Mouse (Mus musculus) MEL (cell line): ENCODE measurements around the gene Col23a1.
A peak's percentile ranks its signal among the peaks of the same experiment; 100 is the strongest.

Experiments used
- CTCF ChIP-seq, 3 experiments: IDR thresholded peaks in 2 of 3; conservative IDR thresholded peaks in 1 of 3; 2 replicates each; pipeline ENCODE4 v1.5.1; 2011 to 2012; ENCODE audit warnings: low read length in 3 of 3, low read depth in 2 of 3, mild to moderate bottlenecking in 2 of 3, improper control_type of control experiment in 1 of 3, inconsistent platforms in 1 of 3, mixed read lengths in 1 of 3, moderate library complexity in 1 of 3; ENCODE audit not compliant: control insufficient read depth in 1 of 3, insufficient read depth in 1 of 3, poor library complexity in 1 of 3, severe bottlenecking in 1 of 3
- E2F4 ChIP-seq: IDR thresholded peaks from 2 replicates; pipeline ENCODE4 v1.6.1; 2011; ENCODE audit warnings: low read depth, low read length, improper control_type of control experiment, borderline replicate concordance
- ETS1 ChIP-seq: IDR thresholded peaks from 2 replicates; pipeline ENCODE4 v1.6.1; 2012; ENCODE audit warnings: low read depth, mild to moderate bottlenecking, inconsistent platforms, low read length, improper control_type of control experiment, moderate library complexity
- GATA1 ChIP-seq: IDR thresholded peaks from 2 replicates; pipeline ENCODE4 v1.6.1; 2011; ENCODE audit warnings: low read depth, low read length, improper control_type of control experiment
- MEF2A ChIP-seq: IDR thresholded peaks from 2 replicates; pipeline ENCODE4 v1.6.1; 2014; ENCODE audit warnings: low read depth, mild to moderate bottlenecking, inconsistent platforms, low read length, improper control_type of control experiment; ENCODE audit not compliant: poor library complexity, insufficient replicate concordance, severe bottlenecking; ENCODE audit errors: extremely low read depth
- MXI1 ChIP-seq: IDR thresholded peaks from 2 replicates; pipeline ENCODE4 v1.6.1; 2011; ENCODE audit warnings: mild to moderate bottlenecking, low read depth, low read length, improper control_type of control experiment
- POLR2A ChIP-seq, 2 experiments: IDR thresholded peaks; 2 replicates each; pipeline ENCODE4 v1.6.1; 2011 to 2012; ENCODE audit warnings: low read length in 2 of 2, mild to moderate bottlenecking in 2 of 2, control low read depth in 1 of 2, improper control_type of control experiment in 1 of 2, low read depth in 1 of 2, moderate library complexity in 1 of 2; ENCODE audit not compliant: control insufficient read depth in 1 of 2, insufficient read depth in 1 of 2, poor library complexity in 1 of 2
- RAD21 ChIP-seq: IDR thresholded peaks from 2 replicates; pipeline ENCODE4 v1.6.1; 2011; ENCODE audit warnings: mild to moderate bottlenecking, low read depth, low read length, improper control_type of control experiment
- SMC3 ChIP-seq: IDR thresholded peaks from 2 replicates; pipeline ENCODE4 v1.6.1; 2011; ENCODE audit warnings: low read depth, low read length, improper control_type of control experiment
- TAL1 ChIP-seq: IDR thresholded peaks from 2 replicates; pipeline ENCODE4 v1.6.1; 2012; ENCODE audit warnings: mild to moderate bottlenecking, inconsistent platforms, low read length, moderate library complexity, mixed read lengths
- TBP ChIP-seq: IDR thresholded peaks from 2 replicates; pipeline ENCODE4 v1.8.0; 2011; ENCODE audit warnings: low read depth, low read length, improper control_type of control experiment
- ZC3H11A ChIP-seq: IDR thresholded peaks from 2 replicates; pipeline ENCODE4 v1.6.1; 2012; ENCODE audit warnings: low read depth, mild to moderate bottlenecking, inconsistent platforms, low read length, improper control_type of control experiment

DNA sequence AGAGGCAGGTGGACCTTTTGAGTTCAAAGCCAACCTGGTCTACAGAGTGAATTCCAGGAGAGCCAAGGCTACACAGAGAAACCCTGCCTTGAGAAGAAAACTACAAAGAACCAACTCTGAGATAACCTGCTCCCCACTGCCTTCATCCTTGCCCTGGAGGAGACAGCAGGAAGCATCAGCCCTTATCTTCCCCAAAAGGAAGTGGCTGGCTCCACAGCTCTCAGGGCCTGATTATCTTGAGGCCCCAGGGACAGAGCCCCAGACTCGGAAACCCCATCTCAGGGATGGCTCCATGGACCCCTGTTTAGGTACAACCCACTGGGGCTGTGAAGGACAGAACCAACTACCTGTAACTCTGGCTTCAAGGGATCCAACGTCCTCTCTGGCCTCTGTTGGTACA, 254.7 kb downstream of the Col23a1 start:
- TF ChIP-seq TBP (peak; percentile 81), ZC3H11A (no peak), TAL1 (peak; percentile 94), ETS1 (peak; percentile 80), CTCF (IDR thresholded peaks at IDR 0.05 in 2 of 3, conservative IDR thresholded peaks at IDR 0.05 in 1 of 3; ENCODE audit: control insufficient read depth in 1 of 3, insufficient read depth in 1 of 3, low read depth in 2 of 3, low read length in 3 of 3, poor library complexity in 1 of 3, severe bottlenecking in 1 of 3) (no peak), POLR2A (IDR thresholded peaks at IDR 0.05; ENCODE audit: control insufficient read depth in 1 of 2, insufficient read depth in 1 of 2, low read depth in 1 of 2, low read length in 2 of 2, poor library complexity in 1 of 2) (peak in 1 of 2 experiments; percentile 21; a peak in 1 of 4 replicates), GATA1 (peak; percentile 98), MEF2A (no peak), E2F4 (no peak), RAD21 (no peak), SMC3 (no peak), MXI1 (no peak)
